Mouse (Mus musculus): ENCODE results near the gene Foxj3. TPM values are rescaled to one million over a fixed set of nuclear protein-coding genes. Genes with fewer than 3 reads are reported as not detected.

The Foxj3 gene
- polyA plus RNA-seq, 1 experiment from 2014 or later, result 29.2 TPM

DNA sequence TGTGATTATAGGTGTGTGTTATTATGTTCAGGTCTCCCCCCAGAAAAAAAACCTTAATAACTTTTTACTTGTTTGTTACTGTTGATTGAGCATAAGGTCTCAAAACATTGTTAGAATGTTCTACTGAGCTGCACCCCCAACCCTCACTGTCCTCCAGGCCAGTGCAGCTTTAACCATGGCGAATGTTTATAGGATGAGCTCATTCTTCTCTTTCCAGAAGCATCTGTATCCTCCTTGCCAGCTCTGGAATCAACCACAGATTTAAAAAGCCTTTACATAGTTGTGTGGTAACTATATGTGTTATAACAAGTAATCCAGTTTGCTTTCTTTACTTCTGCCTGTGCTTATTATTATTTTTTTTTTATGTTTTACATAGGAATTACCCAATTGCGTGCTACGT lies 38.7 kb downstream of the Foxj3 start:
- WGBS, result 94% methylated on average over 3 of the region's 3 CpGs
- Histone ChIP-seq H3K4me2 (replicated peaks) (no peak overlapping the region), H3K9ac (replicated peaks) (no peak overlapping the region), H3K27ac (replicated peaks) (no peak overlapping the region), H3K4me3 (no peak overlapping the region), H3K4me1 (no peaks in the 10 kb centered on the region), H3K27me3 (no peaks in the 10 kb centered on the region), H3K36me3 (peaks cover 8% of the 10 kb centered on the region), H3K9me3 (no peaks in the 10 kb centered on the region)
- no peak for ATAC-seq (ENCODE audit: low FRiP score, low read depth)

DNA sequence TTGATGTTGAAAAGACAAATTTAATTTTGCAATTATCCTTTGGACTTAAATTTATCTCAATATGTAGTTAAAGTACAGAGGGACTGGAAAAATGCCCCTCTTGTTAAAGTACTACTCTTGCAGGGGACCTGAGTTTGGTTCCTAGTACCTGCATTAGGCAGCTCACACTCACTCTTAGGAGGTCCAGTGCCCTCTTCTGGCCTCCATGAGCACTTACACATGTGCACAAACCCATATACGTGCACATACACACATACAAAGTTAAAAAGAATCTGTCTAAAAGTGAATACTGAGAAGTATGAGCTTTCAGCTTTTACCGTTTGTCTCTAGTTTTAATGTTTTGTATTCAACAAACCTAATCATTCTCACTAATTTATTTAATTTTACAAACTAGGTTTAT lies 51.2 kb downstream of the Foxj3 start:
- Histone ChIP-seq H3K4me2 (replicated peaks) (no peak overlapping the region), H3K27me3 (no peaks in the 10 kb centered on the region), H3K9ac (replicated peaks) (no peak overlapping the region), H3K4me3 (no peak overlapping the region), H3K36me3 (peaks cover 9% of the 10 kb centered on the region), H3K9me3 (no peaks in the 10 kb centered on the region), H3K4me1 (peaks cover 6% of the 10 kb centered on the region; the same call in 1 of the 2 replicates), H3K27ac (replicated peaks) (no peak overlapping the region)
- WGBS, result 98% methylated on average over 2 of the region's 2 CpGs
- ATAC-seq (ENCODE audit: low FRiP score, low read depth), result no peak

DNA sequence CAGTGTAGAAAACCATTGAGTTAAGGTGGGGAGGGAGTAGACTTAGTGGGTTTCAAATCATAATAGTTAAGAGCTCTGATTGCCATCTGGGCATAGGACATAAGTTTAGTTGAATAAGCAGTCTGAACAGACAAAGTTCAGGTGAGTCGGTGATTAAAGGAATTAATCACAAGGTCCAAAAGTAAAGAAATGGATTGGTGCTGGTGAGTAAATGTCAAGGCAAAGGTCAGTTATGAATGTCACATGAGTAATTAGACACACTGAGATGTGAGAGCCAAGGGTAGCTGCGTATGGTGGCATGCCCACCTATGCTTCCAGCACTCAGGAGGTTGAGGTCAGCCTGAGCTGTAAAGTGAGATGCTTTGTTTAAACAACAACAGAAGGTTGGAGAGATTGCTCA lies 52.6 kb downstream of the Foxj3 start:
- Histone ChIP-seq H3K4me1 (peaks cover 6% of the 10 kb centered on the region; the same call in 1 of the 2 replicates), H3K4me2 (replicated peaks) (no peak overlapping the region), H3K27me3 (no peaks in the 10 kb centered on the region), H3K4me3 (no peak overlapping the region), H3K9me3 (no peaks in the 10 kb centered on the region), H3K36me3 (peaks cover 9% of the 10 kb centered on the region), H3K27ac (replicated peaks) (no peak overlapping the region), H3K9ac (replicated peaks) (no peak overlapping the region)
- 90% methylated on average over 2 of the region's 2 CpGs for WGBS
- no peak for ATAC-seq (ENCODE audit: low FRiP score, low read depth)

DNA sequence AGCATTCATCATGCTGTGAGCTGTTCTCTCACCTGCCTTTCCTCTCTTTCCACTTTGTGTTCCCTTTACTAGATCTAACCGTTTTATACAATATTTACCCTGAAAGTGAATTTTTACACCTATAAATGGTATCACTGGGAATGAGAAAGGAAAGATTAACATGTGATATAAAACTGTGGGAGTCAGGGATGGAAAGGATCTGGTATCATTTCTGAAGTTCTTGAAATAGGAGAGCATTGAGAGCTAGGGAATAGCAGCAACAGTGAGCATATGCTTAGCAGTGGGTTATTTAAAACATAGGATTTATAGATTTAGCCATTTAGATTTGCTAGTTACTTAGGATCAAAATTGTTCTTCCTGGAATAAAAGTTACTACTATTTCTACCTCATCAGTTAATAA lies 53.2 kb downstream of the Foxj3 start:
- no peaks in the 10 kb centered on the region for H3K9me3 ChIP-seq
- no peak for ATAC-seq (ENCODE audit: low FRiP score, low read depth)
- H3K4me1 ChIP-seq, result peaks cover 6% of the 10 kb centered on the region; the same call in 1 of the 2 replicates
- WGBS, result 82% methylated on average over 1 of the region's 1 CpGs
- no peak overlapping the region for H3K27ac ChIP-seq (replicated peaks)
- peaks cover 9% of the 10 kb centered on the region for H3K36me3 ChIP-seq
- H3K4me3 ChIP-seq, result no peak overlapping the region
- no peaks in the 10 kb centered on the region for H3K27me3 ChIP-seq
- H3K9ac ChIP-seq (replicated peaks), result no peak overlapping the region
- H3K4me2 ChIP-seq (replicated peaks), result no peak overlapping the region

DNA sequence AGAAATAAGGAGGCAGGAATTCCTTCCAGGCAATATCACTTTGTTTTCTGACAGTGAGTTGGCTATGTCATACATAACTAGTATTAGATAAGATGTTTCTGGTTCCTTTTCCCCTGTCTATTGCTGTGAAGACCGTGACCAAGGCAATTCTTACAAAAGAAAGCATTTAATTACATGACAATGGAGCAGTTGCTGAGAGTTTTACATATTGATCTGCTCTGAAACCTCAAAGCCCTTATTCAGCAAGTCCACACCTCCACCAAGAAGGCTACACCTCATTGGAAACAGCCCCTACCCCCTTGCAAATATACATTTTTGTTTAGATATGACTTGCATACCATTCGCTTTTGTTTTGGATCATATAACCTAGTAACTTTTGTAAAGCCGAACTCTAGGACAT lies 55.7 kb downstream of the Foxj3 start:
- peaks cover 3% of the 10 kb centered on the region; the same call in 1 of the 2 replicates for H3K36me3 ChIP-seq
- H3K27me3 ChIP-seq, result no peaks in the 10 kb centered on the region
- H3K4me2 ChIP-seq (replicated peaks), result no peak overlapping the region
- H3K27ac ChIP-seq (replicated peaks), result no peak overlapping the region
- H3K9ac ChIP-seq (replicated peaks), result no peak overlapping the region
- ATAC-seq (ENCODE audit: low FRiP score, low read depth), result no peak
- peaks cover 6% of the 10 kb centered on the region; the same call in 1 of the 2 replicates for H3K4me1 ChIP-seq
- 65% methylated on average over 3 of the region's 3 CpGs for WGBS
- H3K9me3 ChIP-seq, result no peaks in the 10 kb centered on the region
- H3K4me3 ChIP-seq, result no peak overlapping the region

DNA sequence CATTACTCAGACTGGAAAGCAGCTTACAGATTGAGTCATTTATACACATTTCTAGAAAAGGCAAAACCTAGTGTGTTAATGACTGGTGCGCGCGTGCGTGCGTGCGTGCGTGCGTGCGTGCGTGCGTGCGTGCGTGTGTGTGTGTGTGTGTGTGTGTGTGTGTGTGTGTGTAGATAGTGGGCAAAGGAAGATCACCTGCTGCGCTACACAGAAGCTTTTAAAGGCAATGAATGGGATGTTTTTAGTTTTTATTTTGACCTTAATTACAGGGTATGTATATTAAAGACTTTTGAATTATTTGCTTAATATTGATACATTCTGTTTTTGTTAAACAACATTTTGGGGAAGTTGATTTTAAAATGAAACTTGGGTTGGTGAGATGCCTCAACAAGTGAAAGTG lies 57.5 kb downstream of the Foxj3 start:
- no peak for ATAC-seq (ENCODE audit: low FRiP score, low read depth)
- no peaks in the 10 kb centered on the region for H3K9me3 ChIP-seq
- H3K27me3 ChIP-seq, result no peaks in the 10 kb centered on the region
- no peak overlapping the region for H3K4me3 ChIP-seq
- 92% methylated on average over 14 of the region's 14 CpGs for WGBS
- no peaks in the 10 kb centered on the region for H3K36me3 ChIP-seq
- peaks cover 6% of the 10 kb centered on the region; the same call in 1 of the 2 replicates for H3K4me1 ChIP-seq
- H3K9ac ChIP-seq (replicated peaks), result no peak overlapping the region
- no peak overlapping the region for H3K27ac ChIP-seq (replicated peaks)
- no peak overlapping the region for H3K4me2 ChIP-seq (replicated peaks)

DNA sequence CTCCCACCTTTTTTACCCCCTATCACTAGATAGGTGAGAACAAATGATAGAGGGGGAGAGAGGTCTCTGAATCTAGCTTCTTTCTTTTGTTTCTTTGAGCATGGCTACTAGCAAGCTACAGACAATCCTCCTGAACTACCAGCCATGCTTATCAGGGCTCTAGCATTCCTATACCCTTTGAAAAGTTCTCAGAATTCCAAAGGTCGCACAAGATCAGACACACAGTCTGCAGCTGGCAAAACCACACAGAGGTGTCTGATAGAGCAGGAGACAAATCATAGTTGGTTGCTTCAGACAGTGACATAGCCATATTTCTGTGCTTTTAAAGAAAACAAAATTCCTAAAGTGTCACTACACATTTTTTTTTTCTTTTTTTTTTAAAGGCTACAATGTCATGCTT lies 62.8 kb downstream of the Foxj3 start:
- H3K4me1 ChIP-seq, result no peaks in the 10 kb centered on the region
- no peak overlapping the region for H3K4me2 ChIP-seq (replicated peaks)
- H3K9me3 ChIP-seq, result no peaks in the 10 kb centered on the region
- no peaks in the 10 kb centered on the region for H3K27me3 ChIP-seq
- no peak overlapping the region for H3K27ac ChIP-seq (replicated peaks)
- no peak overlapping the region for H3K9ac ChIP-seq (replicated peaks)
- WGBS, result 65% methylated on average over 1 of the region's 1 CpGs
- peaks cover 8% of the 10 kb centered on the region; the same call in 1 of the 2 replicates for H3K36me3 ChIP-seq
- no peak for ATAC-seq (ENCODE audit: low FRiP score, low read depth)
- H3K4me3 ChIP-seq, result no peak overlapping the region

DNA sequence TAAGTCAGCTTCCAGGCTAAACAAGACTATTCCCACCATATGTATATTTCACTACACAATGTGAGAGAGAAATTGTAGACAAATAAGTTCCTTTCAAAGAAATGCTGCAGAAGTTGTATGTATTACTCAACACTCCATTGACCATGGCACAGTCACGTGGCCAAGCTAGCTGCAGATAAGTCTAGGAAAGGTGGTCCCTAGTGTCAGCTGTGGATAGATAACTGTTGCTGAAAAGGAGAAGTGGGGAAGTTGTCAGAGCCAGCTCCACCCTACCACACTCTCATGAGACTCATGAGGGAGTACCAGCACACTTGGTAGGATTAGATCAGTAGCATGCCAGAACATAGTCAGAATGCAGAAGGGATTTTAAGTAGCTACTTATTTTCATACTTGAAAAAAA lies 72.7 kb downstream of the Foxj3 start:
- no peak overlapping the region for H3K4me2 ChIP-seq (replicated peaks)
- no peak overlapping the region for H3K9ac ChIP-seq (replicated peaks)
- no peak for ATAC-seq (ENCODE audit: low FRiP score, low read depth)
- no peaks in the 10 kb centered on the region for H3K27me3 ChIP-seq
- H3K36me3 ChIP-seq, result peaks cover 11% of the 10 kb centered on the region; the same call in 1 of the 2 replicates
- H3K4me3 ChIP-seq, result no peak overlapping the region
- H3K9me3 ChIP-seq, result no peaks in the 10 kb centered on the region
- 91% methylated on average over 1 of the region's 1 CpGs for WGBS
- no peak overlapping the region for H3K27ac ChIP-seq (replicated peaks)
- H3K4me1 ChIP-seq, result no peaks in the 10 kb centered on the region

DNA sequence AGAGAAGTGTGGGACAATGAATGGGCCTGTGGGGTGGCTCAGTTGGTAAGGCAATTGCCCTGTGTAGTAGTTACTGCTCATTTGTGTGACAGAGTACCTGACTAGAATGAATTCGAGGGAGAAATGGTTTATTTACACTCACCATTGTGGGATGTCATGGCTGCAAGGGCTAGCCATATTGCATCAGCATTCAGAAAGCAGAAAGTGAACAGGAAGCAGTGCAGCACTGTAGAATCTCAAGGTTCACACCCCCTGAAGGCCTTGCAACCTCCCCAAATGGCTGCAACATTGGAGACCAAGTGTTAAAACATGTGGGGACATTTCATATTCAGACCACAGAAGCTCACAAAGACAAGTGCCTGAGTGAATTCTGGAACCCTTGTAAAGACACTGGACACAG lies 77.3 kb downstream of the Foxj3 start:
- no peak for ATAC-seq (ENCODE audit: low FRiP score, low read depth)
- Histone ChIP-seq H3K9me3 (no peaks in the 10 kb centered on the region), H3K9ac (replicated peaks) (no peak overlapping the region), H3K4me1 (no peaks in the 10 kb centered on the region), H3K27me3 (no peaks in the 10 kb centered on the region), H3K27ac (replicated peaks) (no peak overlapping the region), H3K4me3 (no peak overlapping the region), H3K36me3 (no peaks in the 10 kb centered on the region), H3K4me2 (replicated peaks) (no peak overlapping the region)
- WGBS, result 74% methylated on average over 1 of the region's 1 CpGs

DNA sequence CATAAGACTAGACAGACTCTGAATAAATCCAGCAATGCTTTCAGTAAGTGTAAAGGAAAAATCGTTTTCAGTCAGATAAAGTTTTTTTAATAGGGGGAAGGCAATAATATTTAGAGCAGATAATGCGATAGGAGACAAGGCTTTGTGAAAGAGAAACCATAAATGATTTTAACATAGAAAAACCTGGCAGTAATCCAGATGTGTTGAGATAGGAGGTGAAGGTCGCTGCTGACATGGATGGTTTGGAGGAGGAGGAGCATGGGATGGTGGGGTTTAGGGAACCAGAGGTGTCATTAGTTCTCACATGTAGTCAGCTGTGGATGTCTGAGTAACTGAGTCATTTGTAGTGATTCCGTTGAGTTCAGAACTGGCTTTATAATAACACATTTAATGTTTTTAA lies 77.9 kb downstream of the Foxj3 start:
- Histone ChIP-seq H3K4me3 (no peak overlapping the region), H3K27ac (replicated peaks) (no peak overlapping the region), H3K4me2 (replicated peaks) (no peak overlapping the region), H3K36me3 (peaks cover 3% of the 10 kb centered on the region), H3K9ac (replicated peaks) (no peak overlapping the region), H3K4me1 (no peaks in the 10 kb centered on the region), H3K27me3 (no peaks in the 10 kb centered on the region), H3K9me3 (no peaks in the 10 kb centered on the region)
- no peak for ATAC-seq (ENCODE audit: low FRiP score, low read depth)
- WGBS, result 84% methylated on average over 4 of the region's 4 CpGs

DNA sequence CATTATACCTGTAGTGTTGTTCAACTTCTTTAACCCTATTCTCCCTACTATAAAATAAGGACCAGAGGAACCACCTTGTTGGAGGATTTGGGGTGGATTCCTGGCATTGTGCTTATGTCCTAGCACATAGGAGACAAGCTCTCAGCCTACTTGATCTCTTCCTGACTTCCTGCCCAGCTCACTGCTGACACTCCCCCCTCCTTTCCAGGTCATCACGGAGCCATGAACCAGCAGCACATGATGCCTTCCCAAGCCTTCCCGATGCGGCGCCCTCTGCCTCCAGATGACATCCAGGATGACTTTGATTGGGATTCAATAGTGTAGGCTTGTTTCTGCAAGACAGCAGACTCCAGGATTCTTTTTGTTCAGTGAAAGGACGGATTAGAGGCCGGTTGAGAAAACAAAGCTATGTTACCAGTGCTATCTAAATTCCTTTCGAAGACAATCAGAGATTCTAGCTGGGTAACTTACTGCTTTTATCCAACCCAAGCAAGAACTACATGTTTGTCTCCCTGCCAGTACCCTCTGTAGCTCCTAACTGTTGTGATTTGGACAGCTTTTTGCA lies 89.4 kb downstream of the Foxj3 start:
- Histone ChIP-seq H3K4me3 (no peak overlapping the region), H3K4me1 (peaks cover 7% of the 10 kb centered on the region; the same call in 1 of the 2 replicates), H3K27ac (replicated peaks) (no peak overlapping the region), H3K27me3 (no peaks in the 10 kb centered on the region), H3K36me3 (peaks cover 31% of the 10 kb centered on the region), H3K9me3 (no peaks in the 10 kb centered on the region), H3K4me2 (replicated peaks) (no peak overlapping the region), H3K9ac (replicated peaks) (no peak overlapping the region)
- no peak for ATAC-seq (ENCODE audit: low FRiP score, low read depth)
- 25% methylated on average over 7 of the region's 7 CpGs for WGBS

DNA sequence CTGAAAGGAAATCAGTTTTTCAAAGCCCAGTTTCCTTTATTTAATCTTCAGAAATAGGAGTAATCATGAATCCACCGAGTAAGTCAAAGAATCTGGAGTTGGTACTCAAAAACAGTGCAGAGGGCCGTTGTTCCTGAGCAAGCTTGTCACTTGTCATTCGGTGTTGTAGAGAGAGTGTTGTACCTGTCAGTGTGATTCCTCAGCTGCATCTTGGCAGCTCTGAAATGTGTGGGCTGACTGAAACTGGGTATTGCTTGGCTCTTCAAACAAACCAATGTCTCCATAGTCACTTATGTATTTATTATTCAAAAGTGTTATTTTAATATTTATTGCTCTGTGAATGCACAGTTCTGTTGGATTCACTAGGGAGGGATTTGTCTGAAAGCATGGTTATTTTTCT lies 90.1 kb downstream of the Foxj3 start:
- Histone ChIP-seq H3K27ac (replicated peaks) (no peak overlapping the region), H3K4me1 (peaks cover 7% of the 10 kb centered on the region; the same call in 1 of the 2 replicates), H3K4me2 (replicated peaks) (no peak overlapping the region), H3K4me3 (no peak overlapping the region), H3K36me3 (peaks cover 27% of the 10 kb centered on the region), H3K9ac (replicated peaks) (no peak overlapping the region), H3K27me3 (no peaks in the 10 kb centered on the region), H3K9me3 (no peaks in the 10 kb centered on the region)
- WGBS, result 75% methylated on average over 3 of the region's 3 CpGs
- ATAC-seq (ENCODE audit: low FRiP score, low read depth), result no peak

DNA sequence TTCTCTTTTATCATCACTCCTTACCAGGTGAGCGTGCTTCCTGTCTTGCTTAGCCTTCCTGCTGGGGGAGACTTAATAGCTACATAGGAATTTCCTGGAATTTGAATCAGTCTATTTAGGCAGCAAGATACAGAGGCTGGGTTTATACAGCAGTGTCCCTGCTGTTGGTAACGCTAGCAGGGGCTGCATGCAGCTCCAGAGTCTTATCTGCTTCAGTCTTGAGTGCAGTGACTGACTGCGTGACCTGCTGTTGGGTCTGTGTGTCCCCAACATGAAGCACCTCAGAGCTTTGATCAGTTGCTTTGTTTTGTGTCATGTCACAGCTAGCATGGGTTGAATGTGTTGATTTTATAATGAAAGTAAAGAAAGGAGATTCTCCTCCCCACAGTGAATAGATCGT lies 90.5 kb downstream of the Foxj3 start:
- 79% methylated on average over 4 of the region's 4 CpGs for WGBS

More for the DNA sequence above, 90.5 kb downstream of the Foxj3 start:
- Histone ChIP-seq H3K27me3 (no peaks in the 10 kb centered on the region), H3K4me1 (peaks cover 7% of the 10 kb centered on the region; the same call in 1 of the 2 replicates), H3K4me3 (no peak overlapping the region), H3K9ac (replicated peaks) (no peak overlapping the region), H3K27ac (replicated peaks) (no peak overlapping the region), H3K9me3 (no peaks in the 10 kb centered on the region), H3K4me2 (replicated peaks) (no peak overlapping the region), H3K36me3 (peaks cover 27% of the 10 kb centered on the region)
- ATAC-seq (ENCODE audit: low FRiP score, low read depth), result no peak

Data from midbrain, embryonic 12.5 days (tissue).